Mouse (Mus musculus): Measurements from ENCODE around the gene Rps13. TPM values are rescaled to one million over a fixed set of nuclear protein-coding genes. Genes with fewer than 3 reads are reported as not detected.
"Not testable (repeated sequence)": the region's sequence is repeated elsewhere in the genome, so short reads cannot be mapped to it uniquely, and the experiment has no call there.

The Rps13 gene
- total RNA-seq (2022), result 100 to 1,000 TPM; 323 to 407 (median 359) TPM

DNA sequence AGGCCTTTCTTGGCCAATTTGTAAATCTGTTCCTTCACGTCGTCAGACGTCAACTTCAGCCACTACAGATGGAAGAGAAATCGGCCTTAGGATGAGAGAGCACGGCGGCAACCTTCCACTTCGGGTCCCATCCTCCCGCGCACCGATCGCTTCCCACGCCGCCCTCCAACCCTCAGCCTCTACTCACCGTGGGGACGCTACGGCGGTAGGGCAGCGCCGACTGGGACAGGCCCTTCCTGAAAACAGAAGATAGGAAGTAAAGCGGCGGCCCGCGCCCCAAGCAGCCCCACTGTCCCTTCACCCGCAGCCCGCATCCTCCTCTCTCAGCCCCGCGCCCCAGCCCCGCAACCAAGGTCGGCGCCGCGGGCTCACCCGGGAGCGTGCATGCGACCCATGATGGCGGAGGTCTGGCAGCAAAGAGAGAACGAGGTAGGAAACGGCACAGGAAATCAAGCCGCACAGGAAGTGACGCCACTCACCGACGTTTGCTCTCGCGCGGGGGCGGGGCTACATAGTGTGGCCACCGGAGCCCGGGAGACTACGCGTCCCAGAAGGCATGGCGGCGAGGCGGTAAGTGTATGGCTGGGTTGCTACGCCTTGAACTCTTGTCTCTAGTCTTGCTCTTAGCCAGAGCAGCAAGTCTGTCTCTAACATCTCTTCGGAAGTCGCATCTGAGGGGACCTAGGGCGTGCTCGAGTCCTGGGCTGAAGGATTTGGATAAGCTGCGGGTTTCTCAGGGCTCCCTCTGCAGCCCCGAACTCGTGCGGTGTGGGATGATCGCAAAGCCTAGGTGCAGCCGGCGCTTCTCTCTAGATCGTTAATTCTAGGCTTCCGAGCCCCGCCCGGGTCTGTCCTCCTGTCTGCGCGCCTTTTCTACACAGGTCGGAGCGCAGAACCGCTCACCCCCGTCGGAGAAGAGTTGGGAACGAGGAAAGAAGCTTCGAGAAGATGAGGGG is at the start of gene Rps13:
Gene Rps13 (minus strand): TSS at position 483 of the 956 bp plus-strand sequence.
- peak; percentile 97 for DNase-seq (ENCODE audit: low spot score)

DNA sequence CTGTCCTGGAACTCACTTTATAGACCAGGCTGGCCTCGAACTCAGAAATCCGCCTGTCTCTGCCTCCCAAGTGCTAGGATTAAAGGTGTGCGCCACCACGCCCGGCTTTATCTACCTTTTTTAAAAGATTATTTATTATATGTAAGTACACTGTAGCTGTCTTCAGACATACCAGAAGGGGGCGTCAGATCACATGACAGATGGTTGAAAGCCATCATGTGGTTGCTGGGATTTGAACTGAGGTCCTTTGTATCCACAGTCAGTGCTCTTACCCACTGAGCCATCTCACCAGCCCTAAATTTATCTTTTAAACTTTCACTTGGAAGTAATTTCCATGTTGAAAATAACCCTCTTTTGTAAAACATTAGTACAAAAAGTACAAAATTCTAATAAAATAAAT is 45.2 kb upstream of the Rps13 start:
- DNase-seq (ENCODE audit: low spot score), result not testable (repeated sequence)

DNA sequence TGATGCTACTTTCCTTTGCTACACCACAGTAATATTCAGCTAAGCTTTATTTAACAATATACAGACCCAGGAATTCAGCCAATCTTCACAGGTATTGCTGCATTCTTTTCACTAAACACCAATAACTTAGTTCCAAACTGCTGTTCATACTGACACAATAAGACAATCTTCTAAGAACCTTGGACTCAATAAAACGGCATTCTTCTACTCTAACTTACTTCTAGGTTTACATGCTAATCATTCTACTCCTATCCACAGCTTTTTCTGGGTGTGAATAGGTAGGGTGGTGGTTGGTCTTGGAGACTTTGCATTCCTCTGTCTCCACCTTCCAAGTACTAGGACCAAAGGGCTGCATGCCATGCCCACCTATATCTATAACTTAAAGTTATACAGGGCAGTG is 40.3 kb upstream of the Rps13 start:
- DNase-seq (ENCODE audit: low spot score), result no peak

DNA sequence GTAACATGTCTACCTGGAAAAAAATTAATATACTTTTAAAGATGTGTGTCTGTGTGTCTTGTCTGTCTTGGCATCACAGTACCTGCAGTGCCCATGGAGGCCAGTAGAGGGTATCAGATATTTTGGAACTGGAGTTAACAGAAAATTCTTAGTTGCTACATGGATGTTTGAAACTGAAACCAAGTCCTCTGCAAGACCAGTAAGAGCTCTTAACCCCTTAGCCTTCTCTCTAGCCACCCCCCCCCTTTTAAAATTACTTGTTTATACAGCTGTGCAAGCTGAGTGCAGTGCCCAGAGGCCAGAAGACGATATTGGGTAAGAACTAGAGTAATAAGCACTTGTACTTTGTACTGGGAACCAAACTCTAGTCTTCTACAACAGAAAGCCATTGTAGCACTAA is 2.2 kb upstream of the Rps13 start:
- peak; percentile 72 for DNase-seq (ENCODE audit: low spot score)

DNA sequence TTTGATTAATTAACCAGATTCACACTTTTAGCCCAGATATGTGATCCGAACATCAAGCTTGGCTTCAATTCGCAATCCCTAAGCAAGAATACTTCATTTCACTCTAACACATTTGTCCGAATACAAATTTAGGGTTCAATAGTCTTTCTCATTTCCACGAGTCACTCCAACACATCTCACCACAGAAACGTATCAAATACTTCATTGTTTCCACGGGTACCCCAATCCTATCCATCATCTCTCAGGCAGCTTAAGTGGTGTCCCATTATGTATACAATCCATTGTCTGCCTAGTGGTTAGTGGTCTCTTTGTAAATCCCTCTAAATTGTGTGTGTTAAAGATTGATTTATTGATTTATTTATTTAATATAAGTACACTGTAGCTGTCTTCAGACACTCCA is 1.1 kb upstream of the Rps13 start:
- DNase-seq (ENCODE audit: low spot score), result no peak

DNA sequence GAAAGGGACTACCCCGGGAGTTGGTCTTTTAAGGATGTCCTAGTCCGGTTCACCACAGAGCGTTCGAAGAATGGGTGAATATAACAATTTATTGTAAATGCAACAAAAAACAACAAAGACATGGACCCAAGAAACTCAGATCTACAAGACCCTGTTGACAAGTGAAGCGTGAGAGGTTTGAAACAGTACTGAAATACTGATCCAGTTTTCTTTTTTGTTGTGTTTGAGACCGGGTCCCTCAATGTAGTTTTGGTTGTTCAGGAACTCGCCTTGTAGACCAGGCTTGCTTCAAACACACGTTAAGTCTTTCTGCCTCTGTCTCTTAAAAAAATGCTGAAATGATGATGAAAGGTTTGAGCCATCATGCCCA is 659 bp upstream of the Rps13 start:
- DNase-seq (ENCODE audit: low spot score), result no peak

DNA sequence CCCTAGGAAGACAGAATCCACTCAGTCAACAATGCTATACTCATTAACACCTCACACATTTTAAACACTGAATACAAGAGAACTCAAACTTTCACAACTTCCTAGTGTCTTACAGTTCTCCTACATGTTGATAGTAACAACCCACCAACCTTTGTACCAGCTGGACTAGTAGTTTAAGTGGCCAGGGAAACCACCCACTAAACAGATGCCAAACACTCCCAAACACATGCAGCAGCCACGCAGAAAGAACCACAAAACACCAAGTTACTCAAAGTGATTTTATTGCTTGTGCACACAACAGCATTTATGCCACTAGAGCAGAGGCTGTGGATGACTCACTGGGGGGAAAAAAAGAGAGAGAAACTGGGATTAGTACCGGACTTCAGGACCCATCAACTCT is 2.7 kb downstream of the Rps13 start:
- DNase-seq (ENCODE audit: low spot score), result no peak

DNA sequence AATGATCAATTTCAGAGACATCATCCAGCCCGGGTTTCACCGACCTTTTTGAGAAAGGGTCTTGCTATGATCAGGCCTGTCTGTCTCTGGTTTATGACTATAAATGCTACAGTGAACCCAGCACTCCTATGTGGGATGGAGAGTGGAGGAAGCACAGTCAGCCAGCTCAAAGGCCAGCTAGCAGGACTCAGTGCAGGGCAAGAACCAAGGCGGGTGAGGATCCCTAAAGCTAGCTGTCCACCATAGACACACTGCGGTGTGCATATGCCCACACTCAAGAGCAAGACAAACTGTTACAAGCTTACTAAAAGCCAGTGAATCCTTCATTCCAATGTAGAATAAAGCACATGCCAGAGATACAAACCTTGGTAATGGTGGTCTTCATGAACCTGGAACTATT is 4.1 kb downstream of the Rps13 start:
- no peak for DNase-seq (ENCODE audit: low spot score)

DNA sequence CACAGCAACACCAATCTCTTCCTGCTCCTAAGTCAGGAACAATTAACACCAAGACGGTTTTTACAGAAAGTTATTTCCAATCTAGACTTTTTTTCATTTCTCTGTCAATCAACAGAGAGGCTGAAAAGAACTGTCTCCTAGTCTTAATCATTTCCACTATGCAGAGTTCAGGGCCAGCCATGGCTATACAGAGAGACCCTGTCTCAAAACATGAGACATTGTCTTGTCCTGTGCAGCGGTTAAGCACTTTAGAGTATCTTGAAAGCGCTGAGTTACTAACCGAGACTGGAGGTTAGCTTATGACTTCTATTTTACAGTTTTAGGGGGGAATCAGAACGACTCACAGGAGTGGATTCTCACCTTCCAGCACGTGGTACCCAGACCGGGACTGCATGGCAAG is 5.2 kb downstream of the Rps13 start:
- no peak for DNase-seq (ENCODE audit: low spot score)

DNA sequence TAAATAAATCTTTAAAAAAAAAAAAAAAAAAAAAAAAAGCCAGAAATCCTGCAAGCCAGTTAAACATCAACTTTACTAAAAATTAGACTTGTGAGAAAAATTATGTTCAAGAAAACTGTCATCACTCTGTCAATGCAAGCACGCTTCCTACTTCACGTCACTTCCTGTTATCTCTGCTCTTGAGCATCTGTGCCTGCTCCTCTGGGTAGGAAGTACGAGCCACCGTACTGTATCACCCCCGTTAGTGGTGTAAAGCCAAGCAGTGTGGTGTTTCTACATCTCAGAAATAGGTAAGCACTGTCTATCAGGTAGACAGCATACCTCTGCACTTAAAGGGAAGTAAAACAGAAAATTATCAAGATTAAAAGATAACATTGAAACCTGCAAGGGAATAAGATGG is 6.1 kb downstream of the Rps13 start:
- DNase-seq (ENCODE audit: low spot score), result no peak

DNA sequence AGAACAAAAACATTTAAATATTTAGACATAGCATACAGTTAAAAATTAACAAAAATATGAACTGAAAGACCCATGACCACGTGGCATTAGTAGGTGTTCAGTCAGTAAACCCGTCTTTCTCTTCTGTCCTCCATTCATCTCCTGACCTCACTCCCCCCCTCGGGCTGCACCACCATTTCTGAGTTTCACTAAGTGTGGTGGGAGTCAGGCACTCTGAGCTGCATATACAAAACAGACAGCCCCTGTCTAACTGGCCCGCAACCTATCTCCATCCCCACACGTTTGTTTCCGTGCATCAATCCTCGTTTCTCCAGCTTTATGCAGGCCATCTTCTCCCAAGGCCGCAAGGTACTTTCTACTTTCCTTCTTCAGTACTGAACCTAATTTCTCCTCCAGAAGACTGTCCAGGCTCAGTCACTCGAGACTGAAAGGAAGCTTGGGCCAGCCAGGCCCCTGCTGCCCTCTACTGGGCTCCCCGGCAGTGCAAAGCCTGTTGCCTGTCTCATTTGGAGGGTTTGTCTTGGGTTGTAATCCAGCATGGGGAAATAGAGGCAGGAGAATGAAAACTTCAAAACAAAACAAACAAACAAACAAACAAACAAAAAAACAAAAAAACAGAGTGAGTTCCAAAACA is 10.5 kb downstream of the Rps13 start:
- DNase-seq (ENCODE audit: low spot score), result no peak

DNA sequence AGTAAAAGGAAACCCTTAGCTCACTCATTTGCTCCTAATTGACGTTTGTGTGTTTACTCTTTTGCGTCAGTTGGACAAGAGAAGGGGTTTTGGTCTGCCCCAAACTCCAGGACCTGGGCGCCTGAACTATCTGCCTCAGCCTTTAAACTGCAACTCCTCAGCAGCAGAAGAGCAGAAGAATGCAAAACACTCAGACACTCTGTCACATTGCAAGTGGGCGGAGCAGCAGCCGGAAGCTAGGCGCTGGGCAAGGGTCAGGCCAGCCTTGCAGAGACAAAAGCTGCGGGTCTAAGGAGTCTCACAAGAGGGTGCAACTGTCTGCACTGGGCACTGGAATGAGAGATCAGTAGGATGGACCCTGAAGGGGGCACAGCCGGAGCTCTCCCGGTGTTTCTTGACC is 24.5 kb downstream of the Rps13 start:
- no peak for DNase-seq (ENCODE audit: low spot score)

DNA sequence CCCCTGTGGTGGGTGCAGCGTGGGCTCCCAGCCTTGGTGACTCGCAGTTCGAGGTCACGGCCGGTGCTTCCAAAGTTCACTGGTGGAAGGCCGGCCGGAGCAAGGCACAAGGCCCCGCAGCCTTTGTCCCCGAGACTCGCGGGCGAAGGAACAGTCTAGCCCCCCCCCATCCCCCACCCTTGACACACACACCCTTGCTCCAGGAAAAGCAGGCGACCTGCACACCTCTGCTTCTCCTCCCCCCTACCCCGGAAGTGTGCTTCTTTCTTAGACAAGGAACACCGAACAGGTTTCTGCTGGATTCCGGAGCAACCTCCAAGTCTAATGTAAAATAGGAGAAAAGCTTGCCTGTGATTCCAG is 25.4 kb downstream of the Rps13 start:
- DNase-seq (ENCODE audit: low spot score), result no peak

DNA sequence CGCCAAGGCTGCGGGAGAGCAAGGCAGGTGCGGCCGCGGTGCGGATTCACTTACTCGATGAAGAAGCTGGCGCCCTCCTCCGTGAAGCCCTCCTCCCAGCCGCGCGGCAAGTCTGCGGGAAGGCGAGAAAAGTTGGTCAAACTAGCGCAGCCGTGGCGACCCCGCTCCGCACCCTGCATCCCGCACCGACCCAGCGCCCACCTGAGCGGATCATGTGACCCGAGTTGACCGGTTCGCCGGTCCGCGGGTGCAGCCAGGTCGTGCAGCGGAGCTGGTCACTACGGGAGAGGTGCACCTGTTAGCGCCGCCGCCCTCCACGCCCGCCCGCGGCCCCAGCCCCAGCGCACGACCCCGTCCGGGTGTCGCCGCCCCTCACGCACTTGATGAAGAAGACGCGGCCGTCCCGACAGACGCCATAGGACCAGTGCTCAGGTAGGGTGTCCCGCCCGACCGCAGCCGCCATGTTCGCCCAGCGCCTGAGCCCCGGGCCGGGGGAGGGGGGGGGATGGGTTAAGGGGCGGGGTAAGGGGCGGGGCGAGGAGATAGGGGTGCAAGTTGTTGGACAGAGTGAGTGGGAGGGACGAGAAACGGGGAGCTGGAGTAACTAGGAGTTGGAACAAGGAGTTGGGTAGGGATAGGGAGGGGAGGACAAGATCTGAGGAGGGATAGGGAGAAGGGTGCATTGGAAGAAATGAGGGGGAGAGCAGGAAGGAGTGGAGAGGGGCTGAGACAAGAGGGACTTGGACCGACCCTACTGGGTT is 25.9 kb downstream of the Rps13 start, which contains the start of gene Plekha7:
Gene Plekha7 (minus strand): TSS at position 506 of the 761 bp plus-strand sequence.
- DNase-seq (ENCODE audit: low spot score), result no peak

DNA sequence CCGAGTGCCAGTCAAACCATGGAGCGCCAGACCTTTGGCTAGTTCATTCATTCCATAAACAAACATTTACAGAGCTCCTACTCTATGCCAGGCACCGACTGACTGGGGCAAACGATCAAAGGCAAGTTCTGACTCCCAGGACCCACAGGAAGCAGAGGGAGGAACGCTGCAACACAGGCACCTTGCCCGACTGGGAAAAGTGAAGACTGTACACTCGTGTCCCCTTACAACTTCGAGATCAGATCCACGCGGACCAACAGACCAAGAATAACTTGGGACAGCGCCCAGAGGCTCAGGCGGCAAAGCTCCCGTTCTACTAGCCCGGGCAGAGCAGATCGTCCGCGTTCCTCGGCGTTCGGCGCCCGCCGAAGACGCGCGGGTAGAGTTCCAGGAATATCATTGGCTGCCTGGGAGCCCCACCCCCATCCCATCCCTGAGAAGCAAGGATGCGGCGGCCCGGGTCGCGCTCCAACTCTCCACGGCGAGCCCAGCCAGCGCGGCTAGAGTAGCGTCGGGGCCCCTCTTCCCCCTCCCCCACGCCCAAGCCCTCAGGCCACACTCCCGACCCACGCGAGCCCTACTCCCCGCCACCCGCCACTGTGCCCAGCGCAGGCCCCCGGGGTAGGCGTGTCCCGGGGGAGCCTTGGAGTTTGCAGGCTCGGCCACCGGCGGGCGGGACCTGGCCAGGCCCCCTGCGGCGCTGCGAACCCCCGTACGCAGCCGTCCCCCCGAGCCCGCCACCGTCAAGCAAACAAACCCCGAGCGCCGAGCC is 26.7 kb downstream of the Rps13 start:
- DNase-seq (ENCODE audit: low spot score), result peak; percentile 41

DNA sequence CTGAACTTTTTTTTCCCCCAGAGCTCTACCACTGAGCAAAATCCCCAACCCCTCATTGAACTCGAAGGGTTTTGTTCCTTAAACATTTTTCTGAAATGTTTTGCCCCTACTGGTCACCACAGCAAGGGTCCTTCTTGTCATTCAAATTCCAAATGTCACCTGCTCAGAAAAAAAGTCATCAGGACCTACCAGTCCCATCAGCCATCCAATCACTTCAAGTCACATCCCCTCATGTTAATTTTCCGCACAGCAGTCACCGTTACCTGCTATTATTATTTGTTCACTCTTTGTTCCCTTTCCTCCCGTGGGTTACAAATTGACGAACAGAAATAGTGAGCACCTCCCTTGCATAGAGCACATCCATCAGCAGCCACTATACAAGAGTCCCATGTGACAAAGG is 27.4 kb downstream of the Rps13 start:
- DNase-seq (ENCODE audit: low spot score), result no peak

DNA sequence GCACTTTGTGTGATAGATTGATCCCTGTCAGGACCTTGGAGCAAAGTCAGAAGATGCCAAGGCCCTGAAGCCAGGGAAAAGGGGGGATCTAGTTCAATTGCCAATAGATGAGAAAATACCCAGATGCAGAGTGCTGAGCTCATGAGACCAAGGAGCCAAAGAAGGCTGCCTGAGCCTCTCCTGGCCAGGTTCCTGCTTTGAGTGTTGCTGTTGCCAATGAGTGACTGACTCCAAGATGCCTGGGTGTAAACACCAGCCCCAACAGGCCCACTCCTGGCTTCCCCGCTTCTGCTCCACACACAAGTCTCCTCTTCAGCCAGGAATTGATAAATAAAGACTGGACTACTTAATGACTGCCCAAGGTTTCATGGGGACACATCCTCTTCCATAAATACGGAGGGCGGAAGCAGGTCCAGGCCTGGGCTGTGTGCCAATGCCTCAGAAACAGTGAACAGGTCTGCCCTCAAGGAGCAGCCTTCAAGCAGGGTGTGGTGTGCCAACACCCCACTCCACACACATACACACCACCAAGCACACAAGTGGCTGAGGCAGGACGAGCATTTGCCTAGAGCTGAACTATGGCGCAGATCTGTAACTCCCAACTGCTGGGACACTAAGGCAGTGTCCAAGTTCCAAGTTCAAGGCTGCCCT is 32.2 kb downstream of the Rps13 start:
- DNase-seq (ENCODE audit: low spot score), result no peak

DNA sequence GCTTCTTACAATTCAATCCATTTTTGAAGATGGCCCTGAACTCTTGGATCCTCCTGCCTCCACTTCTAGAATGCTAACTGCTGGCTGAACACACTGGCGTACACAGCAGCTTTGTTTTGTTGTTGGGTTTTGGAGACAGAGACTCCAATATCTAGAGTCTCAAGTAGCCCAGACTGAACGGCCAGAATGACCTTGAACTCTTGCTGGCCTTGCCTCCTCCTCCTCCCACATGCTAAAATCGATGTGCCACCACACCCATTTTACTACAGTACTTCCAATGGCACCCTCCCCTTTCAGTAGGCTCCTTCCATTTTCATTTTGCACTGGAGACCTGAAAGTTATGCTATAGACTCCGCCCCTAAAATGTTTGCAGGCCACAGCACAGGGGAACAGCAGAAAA is 32.9 kb downstream of the Rps13 start:
- DNase-seq (ENCODE audit: low spot score), result no peak

DNA sequence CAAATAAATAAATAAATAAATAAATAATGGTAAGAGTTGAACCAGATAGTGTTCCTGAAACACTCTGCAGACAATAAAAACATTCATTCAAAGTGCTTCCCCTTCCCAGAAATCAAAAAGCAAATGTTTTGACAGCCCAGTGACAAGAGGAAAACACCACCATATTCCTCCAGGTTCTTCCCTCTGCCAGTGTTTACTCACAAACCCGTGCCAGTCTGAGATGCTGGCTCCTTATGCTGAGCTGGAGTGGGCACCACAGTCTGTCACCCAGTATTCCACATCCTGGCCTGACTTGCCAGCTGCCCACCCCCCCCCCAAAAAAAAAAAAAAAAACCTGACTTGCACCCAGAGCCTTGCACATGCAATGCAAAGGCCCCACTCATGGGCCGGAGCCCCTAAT is 35.1 kb downstream of the Rps13 start:
- DNase-seq (ENCODE audit: low spot score), result no peak

DNA sequence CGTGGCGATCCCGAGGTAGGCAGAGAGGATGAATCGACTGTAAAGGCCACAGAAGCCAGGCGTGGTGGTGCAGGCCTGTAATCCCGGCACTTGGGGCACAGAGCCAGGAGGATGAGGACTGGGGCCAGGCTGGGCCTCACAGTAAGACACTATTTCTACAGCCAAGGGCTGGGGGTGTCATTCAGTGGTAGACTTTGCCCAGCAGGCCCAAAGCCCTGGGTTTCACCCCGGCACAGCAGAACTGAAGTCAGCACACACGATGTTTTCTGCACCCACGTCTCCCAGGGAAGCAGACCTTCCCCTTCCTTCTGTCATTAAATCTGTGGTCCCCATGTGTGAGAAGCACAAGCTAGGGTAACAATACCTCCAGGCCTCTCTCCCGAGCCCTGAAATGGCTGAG is 35.6 kb downstream of the Rps13 start:
- no peak for DNase-seq (ENCODE audit: low spot score)

DNA sequence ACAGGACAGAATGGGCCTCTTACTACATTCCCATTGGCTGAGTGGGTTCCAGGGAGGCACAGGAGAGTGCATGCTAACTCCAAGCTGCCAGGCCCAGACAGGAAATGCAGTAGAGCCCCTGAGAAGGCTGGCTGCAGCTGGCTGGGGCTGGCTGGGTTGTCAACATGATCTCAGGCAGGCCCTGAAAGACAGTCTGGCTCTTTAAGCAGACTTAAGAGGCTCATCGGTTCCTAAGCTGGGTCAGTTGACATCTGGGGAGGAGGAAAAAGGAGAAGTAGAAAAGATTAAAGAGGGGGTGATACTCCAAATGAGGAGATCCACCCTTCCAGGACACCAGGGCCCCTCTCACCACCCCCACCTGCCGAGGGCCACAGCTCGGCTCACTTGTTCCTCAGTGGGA is 39.0 kb downstream of the Rps13 start:
- DNase-seq (ENCODE audit: low spot score), result no peak

Measured in heart, adult 8-10 months (tissue).